Mouse (Mus musculus): ENCODE results near the gene Mast1.

Mast1 gene

DNA sequence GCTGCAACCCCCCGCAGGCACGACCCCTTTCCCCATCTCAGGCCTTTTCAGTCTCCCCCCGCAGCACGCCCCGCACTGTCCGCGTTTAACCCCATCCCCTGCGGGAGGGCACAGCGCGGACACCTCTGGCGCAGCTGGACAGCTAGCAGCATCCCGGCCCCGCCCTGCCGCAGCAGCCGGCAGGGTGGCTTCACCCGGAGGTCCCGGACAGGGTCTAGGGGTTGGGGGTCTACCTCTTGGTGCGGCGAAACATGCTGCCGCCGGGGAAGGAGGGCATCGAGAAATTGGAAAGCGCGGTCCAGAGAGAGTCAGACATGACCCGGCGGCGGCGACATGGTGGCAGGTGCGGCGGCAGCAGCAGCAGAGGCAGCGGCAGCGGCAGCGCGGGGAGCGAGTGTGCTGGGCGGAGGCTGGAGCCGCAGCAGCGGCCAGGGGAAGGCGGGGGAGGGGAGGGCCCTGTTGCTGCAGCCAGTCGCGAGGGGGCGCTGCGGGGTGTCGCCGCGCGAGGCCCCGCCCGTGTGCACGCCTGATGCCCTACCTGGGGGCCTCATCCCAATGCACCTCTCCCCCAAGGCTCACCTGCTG is at the start of gene Mast1:
TSS of gene Mast1 (minus strand) at position 398 of the 585 bp plus-strand sequence.
- DNase-seq (ENCODE audit: low read depth, low spot score): no peak

DNA sequence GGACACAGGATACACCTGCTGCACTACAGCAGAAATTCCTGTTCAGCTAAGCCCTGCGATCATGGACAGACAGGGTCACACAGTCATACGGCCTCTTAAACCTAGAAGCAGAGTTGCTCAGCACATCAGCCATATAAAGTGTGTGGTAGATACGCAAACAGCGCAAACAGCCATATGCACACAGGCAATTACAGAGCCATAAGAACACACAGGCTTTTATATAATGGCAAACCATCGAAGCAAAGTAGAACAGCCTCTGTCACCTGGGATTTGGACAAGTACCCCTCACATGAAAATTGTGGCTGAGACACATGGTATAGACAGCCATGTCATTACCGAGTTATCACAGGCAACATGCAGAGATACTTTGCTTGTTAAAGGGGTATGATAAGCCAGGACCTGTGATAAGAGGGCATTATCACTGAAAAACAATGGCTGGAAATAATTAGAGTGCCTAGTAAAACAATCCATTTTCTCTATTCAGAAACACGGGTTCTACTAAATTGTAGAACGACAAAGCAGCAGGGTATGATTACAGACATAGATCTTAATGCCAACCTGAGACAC is 49.3 kb upstream of the Mast1 start:
- no peak for DNase-seq (ENCODE audit: low read depth, low spot score)

DNA sequence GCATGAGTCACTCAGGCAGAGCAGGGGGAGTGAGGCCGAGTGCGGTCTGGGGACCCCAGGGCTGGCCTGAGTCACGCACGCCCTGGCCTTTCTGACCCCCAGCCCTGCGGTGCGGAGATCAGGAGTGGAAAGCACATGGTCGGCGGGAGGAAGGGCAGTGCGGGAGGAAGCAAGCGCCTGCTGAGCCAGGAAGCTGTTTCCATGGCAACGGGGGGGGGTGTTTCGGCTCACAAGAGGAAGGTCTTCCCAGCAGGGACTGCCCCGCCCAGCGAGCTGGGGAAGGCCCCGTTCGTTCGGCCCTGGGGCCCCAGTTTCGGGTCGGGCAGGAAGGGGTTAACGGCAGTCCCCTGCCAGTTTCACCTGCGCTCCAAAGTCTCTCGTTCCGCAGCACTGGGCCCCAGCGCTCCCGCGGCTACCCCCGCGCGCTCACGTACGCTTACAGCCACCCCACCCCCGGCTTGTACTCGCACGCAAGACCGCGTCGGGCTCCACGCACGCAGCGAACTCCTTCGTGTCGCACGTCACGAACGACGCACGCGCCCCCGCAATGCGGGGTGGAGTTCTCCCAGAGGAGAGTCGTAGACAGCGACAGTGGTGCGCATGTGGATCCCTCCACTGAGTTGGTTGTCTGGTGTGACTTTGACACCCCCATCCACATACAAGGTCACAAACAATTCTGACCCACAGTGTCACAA is 48.7 kb upstream of the Mast1 start:
- DNase-seq (ENCODE audit: low read depth, low spot score): no peak

DNA sequence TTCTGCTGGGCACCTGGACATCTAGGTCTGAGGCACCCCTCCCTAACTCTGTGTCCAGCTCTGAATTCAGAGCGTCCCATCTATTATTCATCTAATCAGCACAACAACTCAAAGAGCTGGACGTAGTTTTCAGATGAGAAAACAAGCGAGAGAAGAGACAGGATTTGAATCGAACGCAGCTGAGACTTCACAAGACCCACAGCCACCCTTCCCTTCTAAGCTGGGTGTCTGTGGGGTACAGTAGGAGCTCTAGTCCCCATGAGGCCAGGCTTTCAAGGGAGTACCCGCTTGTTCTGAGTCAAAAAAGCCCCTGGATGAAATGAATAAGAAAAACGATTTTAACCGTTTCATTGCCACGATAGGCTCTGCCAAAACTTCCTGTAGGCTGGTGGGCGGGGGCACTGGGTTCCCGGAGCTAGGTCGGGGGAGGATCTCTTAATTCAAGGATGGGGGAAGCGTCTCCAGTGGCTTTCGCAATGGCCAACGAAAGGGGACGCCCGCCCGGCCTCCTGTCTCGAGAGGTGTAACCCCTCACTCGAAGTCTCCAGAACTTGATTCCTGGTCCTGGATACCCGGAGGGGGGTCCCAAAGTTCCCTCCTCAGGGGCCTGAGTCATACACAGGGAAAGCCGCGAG is 48.0 kb upstream of the Mast1 start:
- no peak for DNase-seq (ENCODE audit: low read depth, low spot score)

DNA sequence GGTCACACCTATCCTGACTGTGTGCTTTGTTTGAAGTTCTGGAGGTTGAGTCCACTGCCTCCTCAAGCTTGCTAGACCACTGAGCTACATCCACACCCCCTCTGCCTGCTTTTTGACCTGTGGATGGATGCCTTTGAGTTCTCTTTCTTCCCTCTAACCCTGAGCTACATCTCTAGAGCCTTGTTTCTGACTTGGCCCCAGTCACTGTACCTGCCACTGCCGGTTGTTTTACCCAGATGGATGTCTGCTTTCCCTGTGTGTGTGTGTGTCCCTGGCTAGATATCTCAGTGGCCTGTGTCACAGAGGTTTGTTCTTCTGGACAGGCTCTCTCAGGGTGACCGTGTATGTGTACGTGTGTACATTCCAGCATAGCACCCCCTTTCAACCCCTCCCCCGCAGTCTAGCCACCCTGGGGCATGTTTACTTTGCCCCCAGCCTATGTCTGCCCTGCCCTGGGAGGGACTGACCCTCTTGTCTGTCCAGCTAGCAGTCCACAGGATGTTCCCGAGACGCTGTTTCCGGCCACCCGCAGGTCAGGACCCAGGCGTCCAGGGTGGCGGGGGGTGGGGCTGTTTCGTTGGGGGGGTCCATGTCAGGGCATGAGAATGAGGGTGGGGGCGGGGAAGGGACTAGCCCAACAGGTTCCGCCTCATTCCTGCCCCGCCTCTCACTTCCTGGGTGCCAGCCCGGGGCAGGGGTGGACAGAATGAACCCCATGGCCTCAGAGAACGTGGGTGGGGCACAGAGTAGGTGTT is 47.3 kb upstream of the Mast1 start:
- DNase-seq (ENCODE audit: low read depth, low spot score): no peak

DNA sequence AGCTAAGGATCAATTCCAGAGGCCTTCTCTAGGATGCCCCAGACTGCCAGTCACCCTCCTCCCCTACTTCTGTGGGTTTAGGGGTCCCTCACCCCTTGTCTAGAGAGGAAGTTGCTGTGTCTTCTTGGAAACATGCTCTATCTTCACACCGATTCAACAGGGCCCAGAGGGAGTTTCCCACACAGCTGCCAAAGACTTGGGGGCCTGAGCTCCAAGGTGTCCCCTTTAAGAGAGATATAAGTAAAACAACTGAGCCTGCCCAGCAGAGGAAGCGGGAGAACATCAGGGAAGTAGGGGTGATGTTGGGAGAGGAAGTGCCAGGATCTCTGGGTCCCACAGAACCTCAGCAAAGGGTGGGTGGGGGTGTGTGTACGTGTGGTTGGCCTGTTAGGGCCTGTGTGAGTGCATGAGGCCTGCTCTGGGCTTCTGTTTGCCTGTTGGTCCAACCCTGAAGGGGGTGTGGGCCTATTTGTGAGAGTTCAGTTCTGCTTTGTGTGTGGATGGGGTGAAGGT is 45.4 kb upstream of the Mast1 start:
- DNase-seq (ENCODE audit: low read depth, low spot score): no peak

DNA sequence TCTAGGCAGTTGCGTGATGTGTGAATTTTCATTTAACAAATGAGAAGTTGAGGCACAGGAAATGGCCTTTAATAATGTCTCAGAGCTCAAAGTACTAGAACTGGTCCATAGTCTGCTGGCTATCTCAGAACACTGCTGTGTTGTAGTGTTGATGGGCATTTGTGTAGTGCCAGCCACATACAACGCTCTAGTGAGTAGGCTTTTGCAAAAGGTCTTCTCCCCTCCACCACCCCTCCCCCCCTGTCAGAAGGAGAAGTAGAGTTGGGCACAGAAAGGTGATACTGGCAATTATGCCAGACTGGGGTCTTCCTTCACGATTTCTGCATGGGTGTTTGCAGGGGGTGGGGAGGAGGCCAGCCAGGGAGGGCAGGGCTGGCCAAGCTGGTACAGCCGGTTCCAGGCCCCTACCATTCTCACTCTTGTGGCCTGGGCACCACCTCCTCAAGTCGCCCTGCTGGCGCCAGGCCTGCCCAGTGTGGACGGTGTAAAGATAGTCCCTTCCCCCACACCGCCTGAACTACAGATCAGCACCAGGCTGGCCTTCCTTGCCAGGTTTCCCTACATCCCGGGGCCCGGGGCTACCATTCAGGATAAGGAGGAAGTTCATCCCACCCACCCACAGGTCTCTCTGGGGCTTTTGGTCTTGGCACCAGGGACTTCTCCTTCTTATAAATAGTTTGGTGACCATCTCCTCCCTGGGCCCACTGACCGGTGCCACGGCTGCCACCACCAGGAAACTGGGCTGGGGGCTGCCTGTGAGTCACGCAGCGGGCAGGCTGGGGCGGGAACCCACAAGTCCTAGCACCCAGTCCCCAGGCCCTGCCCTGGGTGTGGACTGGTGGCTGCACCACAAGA is 44.7 kb upstream of the Mast1 start:
- DNase-seq (ENCODE audit: low read depth, low spot score): no peak

DNA sequence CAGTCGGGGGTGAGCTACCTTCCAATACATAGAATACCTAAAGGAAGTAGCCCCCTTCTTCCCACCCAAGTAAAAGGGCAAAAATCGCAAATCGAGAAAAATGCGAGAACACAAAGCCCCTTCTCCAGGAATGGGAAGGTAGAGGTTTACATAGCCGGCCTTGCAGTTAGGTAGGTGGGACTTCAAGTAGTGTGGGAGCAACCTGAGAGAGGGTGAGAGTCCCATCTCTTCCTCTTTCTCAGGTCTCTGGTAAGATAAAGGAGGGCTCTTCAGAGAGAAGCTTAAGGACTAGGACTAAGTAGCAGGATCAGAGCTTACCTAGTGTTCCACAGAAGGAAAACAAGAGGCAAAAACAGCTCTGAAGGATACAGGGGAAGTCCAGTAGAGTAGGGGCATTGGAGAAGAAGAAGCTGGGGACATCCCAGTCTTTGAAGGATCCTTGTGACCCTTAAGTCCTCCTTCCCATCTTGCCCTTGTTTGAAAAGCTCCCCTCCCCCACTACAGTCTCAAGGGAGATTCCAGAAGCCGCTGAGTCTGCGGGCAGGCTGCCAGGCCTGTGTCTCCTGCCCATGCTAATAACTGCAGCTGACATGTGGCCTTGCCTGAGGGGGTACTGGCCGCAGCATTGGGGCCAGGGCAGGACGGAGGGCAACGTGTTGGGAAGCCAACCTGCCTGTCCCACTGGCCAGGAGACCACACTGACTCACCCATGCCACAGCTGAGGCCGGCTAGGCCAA is 43.6 kb upstream of the Mast1 start:
- no peak for DNase-seq (ENCODE audit: low read depth, low spot score)

DNA sequence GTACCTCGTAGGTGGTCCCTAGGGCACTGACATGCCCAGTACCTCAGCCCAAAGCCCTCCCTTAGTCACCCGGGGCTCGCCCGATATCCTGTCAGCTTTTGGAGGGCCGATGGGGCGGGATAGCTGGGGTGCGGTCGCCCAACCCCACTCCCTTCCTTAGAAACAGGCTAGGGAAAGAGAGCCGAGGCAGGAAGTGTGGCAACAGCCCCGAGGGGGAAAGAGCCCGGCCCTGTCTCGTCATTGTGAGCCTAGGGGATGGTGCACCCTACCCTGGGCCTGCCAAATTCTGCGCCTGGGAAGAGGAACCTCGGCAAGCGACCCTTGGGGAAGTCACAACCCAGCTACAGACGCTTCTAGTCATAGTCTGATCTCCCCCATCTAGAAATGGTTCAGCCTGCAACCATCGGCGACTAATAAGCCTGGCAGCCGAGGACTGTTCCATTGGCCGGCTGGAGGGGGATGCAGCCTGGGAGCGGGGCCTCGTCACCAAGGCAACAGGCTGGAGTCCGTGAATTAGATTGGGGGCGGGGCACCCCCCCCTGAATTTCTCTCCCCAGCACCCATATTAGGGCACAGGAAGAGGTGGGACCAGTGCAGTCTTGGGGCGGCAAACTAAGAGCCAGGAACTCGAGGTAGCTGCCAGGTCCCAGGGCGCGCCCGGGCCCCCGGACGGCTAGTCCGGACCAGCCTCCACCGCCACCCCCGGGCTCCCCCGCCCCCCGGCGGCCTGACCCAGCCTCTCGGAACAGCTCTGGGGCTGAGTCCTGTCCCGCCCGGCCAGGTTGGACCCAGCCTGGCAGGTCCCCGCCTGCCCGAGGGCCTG is 42.7 kb upstream of the Mast1 start:
- DNase-seq (ENCODE audit: low read depth, low spot score): peak; percentile 83

DNA sequence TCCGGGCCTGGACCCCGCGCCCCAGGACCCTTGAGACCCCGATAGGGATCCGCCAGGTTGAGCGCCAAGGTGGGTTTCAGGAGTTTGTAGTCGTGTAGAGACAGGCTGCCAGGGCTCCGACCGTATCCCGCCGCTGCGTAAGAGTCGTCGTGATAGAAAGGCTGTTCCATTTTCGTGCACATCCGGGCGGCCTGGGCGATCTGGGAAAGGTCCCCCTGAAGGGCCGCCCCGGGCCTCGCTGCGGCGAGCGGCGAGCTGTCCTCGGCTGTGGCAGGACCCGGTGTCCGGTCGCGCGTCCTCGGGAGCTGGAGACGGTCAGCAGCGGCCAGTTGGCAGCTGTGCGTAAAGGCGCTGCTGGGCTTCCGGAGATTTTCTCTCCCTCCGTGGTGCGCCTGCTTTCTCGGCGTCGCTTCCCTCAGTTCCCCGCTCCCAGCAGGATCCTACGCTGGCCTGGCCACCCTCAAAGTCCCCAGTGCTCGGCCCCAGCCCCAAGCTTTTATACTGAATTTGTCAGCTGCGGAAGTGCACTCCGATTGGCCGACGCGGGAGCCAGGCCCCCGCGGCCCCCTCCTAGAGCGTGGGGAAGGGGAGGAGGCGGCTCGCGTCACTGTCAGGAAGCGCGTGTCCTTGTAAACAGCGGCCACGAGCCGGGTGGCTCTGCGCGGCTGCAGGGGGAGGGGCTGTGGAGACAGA is 41.2 kb upstream of the Mast1 start, which contains the start of gene Junb:
TSS of gene Junb (minus strand) at position 471 of the 693 bp plus-strand sequence.
- peak; percentile 79 for DNase-seq (ENCODE audit: low read depth, low spot score)

DNA sequence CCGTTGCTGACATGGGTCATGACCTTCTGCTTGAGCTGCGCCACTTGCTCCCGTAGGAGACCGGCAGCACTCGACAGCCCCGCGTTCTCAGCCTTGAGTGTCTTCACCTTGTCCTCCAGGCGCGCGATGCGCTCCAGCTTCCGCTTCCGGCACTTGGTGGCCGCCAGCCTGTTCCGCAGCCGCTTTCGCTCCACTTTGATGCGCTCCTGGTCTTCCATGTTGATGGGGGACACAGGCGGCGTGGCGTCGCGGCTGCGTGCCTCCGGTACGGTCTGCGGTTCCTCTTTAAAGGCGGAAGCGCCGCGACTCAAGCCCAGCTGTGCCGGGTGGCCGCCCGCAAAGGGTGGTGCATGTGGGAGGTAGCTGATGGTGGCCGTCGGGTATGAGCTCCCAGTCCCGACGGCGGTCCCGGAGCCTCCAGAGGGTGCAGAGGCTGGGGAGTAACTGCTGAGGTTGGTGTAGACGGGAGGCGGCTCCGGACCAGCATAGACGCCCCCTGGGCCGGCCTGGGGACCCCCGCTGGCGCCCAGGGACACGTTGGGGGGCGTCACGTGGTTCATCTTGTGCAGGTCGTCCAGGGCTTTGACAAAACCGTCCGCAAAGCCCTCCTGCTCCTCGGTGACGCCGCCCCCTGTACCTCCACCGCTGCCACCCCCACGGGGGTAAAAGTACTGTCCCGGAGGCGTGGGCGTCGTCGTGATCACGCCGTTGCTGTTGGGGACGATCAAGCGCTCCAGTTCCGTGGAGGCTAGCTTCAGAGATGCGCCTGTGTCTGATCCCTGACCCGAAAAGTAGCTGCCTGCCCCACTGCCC is 40.5 kb upstream of the Mast1 start:
- no peak for DNase-seq (ENCODE audit: low read depth, low spot score)

DNA sequence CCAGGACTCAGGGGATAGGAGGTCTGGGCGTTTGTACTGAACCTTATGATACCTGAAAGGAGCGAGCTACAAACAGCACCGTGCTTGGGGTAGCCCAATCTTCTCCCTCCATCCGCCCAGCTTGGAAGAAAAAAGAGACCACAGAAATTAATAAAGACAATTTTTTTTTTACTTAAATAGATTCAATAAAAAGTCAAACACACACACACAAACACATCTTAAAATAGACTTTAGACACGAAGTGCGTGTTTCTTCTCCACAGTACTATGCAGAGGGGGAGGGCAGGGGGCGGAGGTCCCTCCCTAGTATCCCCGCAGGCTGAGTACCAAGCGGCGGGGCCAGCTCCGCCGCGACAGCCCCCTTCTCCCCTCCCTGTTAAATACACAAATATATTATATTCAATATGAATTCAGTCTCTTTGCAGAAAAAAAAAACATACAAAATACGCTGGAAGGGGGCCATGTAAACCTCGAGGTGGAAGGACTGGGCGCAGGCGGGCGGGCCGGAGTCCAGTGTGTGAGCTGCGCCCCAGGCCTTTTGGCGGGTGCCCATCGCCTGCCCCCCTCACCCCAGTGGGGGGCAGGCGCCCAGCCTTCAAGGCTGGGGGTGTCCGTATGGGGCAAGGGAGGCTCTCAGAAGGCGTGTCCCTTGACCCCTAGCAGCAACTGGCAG is 39.7 kb upstream of the Mast1 start:
- DNase-seq (ENCODE audit: low read depth, low spot score): no peak

DNA sequence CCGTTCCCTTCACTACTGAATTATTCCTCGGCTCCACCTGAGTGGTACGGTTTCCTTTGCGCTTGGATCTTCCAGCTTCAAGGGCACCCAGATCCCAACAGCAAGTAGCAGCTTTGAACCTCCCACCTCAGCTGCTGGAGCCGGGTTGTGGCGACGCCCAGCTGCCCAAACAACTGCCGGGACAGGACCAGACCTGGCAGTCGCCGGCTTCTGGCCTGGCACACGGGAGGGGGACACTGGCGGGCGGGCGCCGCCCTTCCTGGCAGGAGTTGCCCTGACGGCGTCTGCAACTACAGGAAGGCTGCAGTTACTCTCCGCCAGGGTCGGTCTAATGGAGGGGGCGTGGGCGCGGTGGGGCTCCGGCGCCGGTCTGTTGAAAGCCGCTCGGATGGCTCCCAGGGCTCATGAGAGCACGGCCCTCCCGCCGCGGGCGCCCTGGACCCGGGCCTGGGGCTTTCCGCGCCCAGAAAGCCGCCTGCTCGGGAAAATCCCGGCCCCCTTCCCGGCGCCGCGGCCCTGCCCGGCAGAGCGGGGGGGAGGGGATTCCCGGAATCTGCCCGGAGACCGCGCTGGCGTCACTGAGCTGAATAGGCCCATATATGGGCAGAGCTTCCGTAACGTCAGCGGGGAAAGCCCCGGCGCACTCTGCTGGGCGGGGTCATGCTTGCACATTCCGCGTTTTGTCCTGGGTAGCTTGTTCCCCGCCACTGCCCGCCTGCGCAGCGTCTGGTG is 39.0 kb upstream of the Mast1 start:
- peak; percentile 89 for DNase-seq (ENCODE audit: low read depth, low spot score)

DNA sequence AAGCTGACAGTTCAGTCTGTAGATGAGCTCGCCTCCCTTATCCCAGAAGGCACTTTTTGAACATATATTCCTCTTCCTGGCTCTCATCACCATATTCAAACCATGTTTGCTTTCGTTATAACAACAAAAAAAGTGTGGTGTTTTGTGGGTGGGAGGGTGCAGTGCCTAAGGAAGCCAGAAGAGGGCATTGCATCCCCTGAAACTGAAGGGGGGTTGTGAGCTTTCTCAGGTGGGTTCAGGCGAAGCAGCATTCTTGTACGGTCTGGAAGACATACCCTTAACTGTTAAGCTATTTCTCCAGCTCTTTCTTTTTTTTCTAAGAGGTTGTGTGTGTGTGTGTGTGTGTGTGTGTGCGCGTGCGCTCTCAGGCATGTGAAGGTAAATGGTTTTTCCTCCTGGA is 38.3 kb upstream of the Mast1 start:
- DNase-seq (ENCODE audit: low read depth, low spot score): no peak

DNA sequence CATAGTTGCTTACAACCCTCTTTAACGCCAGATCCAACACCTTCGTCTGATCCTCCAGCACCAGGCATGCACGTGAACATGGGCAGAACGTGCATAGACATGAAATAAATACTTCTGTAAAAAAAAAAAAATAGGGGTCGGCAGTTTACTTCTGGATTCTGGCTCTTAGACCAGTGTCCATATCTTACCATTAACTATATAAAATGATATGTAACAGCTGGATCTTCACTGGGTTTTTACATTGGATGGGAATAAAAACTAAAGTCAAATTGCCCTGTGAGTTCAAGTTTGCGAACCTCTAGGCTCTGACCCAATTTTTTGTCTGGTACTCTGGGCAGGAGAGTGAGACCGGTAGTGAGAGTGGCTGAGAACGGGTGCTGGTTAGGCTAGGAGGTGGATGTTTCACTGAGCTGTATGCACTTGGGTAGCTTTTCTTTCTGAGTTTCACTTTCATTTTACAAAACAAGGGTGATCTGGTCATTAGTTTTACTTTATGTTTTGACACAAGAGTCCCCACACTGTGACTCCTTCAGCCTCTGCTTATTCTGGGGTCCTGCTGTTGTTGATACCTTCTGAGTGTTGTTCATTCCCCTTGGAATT is 37.5 kb upstream of the Mast1 start:
- DNase-seq (ENCODE audit: low read depth, low spot score): no peak
